Mouse (Mus musculus) myocyte (in vitro differentiated cells): ENCODE measurements around the gene Slc28a3. TPM values are rescaled to one million over a fixed set of nuclear protein-coding genes. Genes with fewer than 3 reads are reported as not detected.

Source experiments
- H3K27me3 ChIP-seq: one replicate; pipeline ENCODE4 v1.6.1; 2011; ENCODE audit not compliant: control insufficient read depth, insufficient read depth, insufficient read length
- H3K36me3 ChIP-seq: one replicate; pipeline ENCODE4 v1.6.1; 2011; ENCODE audit not compliant: control insufficient read depth, insufficient read depth
- H3K4me2 ChIP-seq: one replicate; pipeline ENCODE4 v1.6.1; 2011; ENCODE audit warnings: low read depth, control low read depth
- H3K4me3 ChIP-seq: one replicate; pipeline ENCODE4 v1.5.1; 2011; ENCODE audit warnings: mild to moderate bottlenecking, control low read depth, moderate library complexity
- H3K79me2 ChIP-seq: one replicate; pipeline ENCODE4 v1.6.1; 2011; ENCODE audit not compliant: control insufficient read depth, insufficient read depth
- H3ac ChIP-seq: one replicate; pipeline ENCODE4 v1.6.1; 2011; ENCODE audit not compliant: control insufficient read depth, insufficient read length
- CEBPB ChIP-seq: IDR thresholded peaks from 2 replicates; pipeline ENCODE4 v1.6.1; 2011; ENCODE audit warnings: mild to moderate bottlenecking, moderate library complexity; ENCODE audit not compliant: poor library complexity, insufficient read depth, severe bottlenecking
- E2F4 ChIP-seq: IDR thresholded peaks from one replicate; pipeline ENCODE4 v1.6.1; 2011; ENCODE audit warnings: mild to moderate bottlenecking, control low read depth, moderate library complexity; ENCODE audit not compliant: insufficient read depth
- MAX ChIP-seq: IDR thresholded peaks from one replicate; pipeline ENCODE4 v1.6.1; 2011; ENCODE audit warnings: low read depth, mild to moderate bottlenecking, control low read depth
- MYOD1 ChIP-seq, 3 experiments: IDR thresholded peaks; one replicate each; pipeline ENCODE4 v1.6.1; 2011; ENCODE audit warnings: control low read depth in 2 of 3, low read depth in 2 of 3, mild to moderate bottlenecking in 2 of 3, moderate library complexity in 1 of 3; ENCODE audit not compliant: insufficient read length in 2 of 3, control insufficient read depth in 1 of 3
- MYOG ChIP-seq, 3 experiments: IDR thresholded peaks; one replicate each; pipeline ENCODE4 v1.6.1; 2011; ENCODE audit warnings: control low read depth in 2 of 3, low read depth in 2 of 3, mild to moderate bottlenecking in 2 of 3; ENCODE audit not compliant: insufficient read length in 2 of 3, control insufficient read depth in 1 of 3, insufficient read depth in 1 of 3
- POLR2A ChIP-seq: IDR thresholded peaks from one replicate; pipeline ENCODE4 v1.6.1; 2011; ENCODE audit warnings: low read depth, mild to moderate bottlenecking, control low read depth, moderate library complexity; ENCODE audit not compliant: insufficient read length
- POLR2AphosphoS2 ChIP-seq: IDR thresholded peaks from one replicate; pipeline ENCODE4 v1.6.1; 2011; ENCODE audit warnings: low read depth, control low read depth; ENCODE audit not compliant: insufficient read length
- REST ChIP-seq: IDR thresholded peaks from one replicate; pipeline ENCODE4 v1.6.1; 2011; ENCODE audit warnings: mild to moderate bottlenecking, control low read depth, moderate library complexity; ENCODE audit not compliant: insufficient read depth, insufficient read length
- SRF ChIP-seq: IDR thresholded peaks from one replicate; pipeline ENCODE4 v1.6.1; 2011; ENCODE audit warnings: low read depth; ENCODE audit not compliant: control insufficient read depth, insufficient read length
- TCF12 ChIP-seq: IDR thresholded peaks from one replicate; pipeline ENCODE4 v1.6.1; 2011; ENCODE audit warnings: mild to moderate bottlenecking, control low read depth; ENCODE audit not compliant: poor library complexity, insufficient read depth, severe bottlenecking
- TCF3 ChIP-seq: IDR thresholded peaks from one replicate; pipeline ENCODE4 v1.6.1; 2011; ENCODE audit warnings: low read depth, control low read depth; ENCODE audit not compliant: insufficient read length
- USF1 ChIP-seq: IDR thresholded peaks from one replicate; pipeline ENCODE4 v1.6.1; 2011; ENCODE audit warnings: low read depth, mild to moderate bottlenecking, control low read depth, moderate library complexity
- polyA plus RNA-seq: library from polyadenylated mRNA; unstranded; fragments of >200 nt; fragmentation: generic; extraction: Trizol; gene quantifications from one replicate; pipeline ENCODE4 v1.2.1, GENCODE M21; 2012; ENCODE audit warnings: missing spikeins

The Slc28a3 gene
- polyA plus RNA-seq, 1 experiment = not detected

DNA sequence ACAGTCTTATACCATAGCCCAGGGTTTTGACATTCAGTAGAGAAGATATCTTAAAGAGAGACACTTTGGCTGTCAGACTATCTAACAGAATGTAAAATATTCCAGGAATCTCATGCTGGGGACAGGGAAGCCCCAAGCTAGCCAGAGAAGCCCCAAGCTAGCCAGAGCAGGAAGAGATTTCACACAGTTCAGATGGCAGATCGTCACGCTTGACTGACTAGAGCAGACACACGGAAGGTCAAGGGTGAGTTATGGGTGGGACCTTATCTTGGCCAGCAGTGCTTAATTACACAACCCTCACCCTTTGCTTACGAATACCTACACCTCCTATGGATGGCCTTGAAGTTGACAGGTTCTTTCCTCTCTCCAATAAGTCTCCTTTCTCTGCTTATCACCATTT lies 12.1 kb downstream of the Slc28a3 start:
- no peak overlapping the region for H3ac ChIP-seq
- no peaks in the 10 kb centered on the region for H3K36me3 ChIP-seq
- H3K4me3 ChIP-seq = no peak overlapping the region
- no peaks in the 10 kb centered on the region for H3K79me2 ChIP-seq
- H3K27me3 ChIP-seq = peaks cover 23% of the 10 kb centered on the region
- H3K4me2 ChIP-seq = no peak overlapping the region
- no peak for TF ChIP-seq MAX
- TF ChIP-seq TCF12 = no peak
- no peak for TF ChIP-seq USF1
- TF ChIP-seq MYOD1 (IDR thresholded peaks at IDR 0.05; ENCODE audit: control insufficient read depth in 1 of 3, insufficient read length in 2 of 3, low read depth in 2 of 3) = no peak
- no peak for TF ChIP-seq TCF3
- TF ChIP-seq REST = no peak
- no peak for TF ChIP-seq MYOG (IDR thresholded peaks at IDR 0.05; ENCODE audit: control insufficient read depth in 1 of 3, insufficient read depth in 1 of 3, insufficient read length in 2 of 3, low read depth in 2 of 3)
- no peak for TF ChIP-seq SRF
- no peak for TF ChIP-seq POLR2A
- no peak for TF ChIP-seq E2F4
- no peak for TF ChIP-seq POLR2AphosphoS2
- no peak for TF ChIP-seq CEBPB

GRCm38 (mm10) chr13:58593129-58593528 lies 17.5 kb downstream of the Slc28a3 start:
- no peaks in the 10 kb centered on the region for H3K79me2 ChIP-seq
- no peak overlapping the region for H3K4me3 ChIP-seq
- no peaks in the 10 kb centered on the region for H3K36me3 ChIP-seq
- no peak overlapping the region for H3ac ChIP-seq
- no peak overlapping the region for H3K4me2 ChIP-seq
- no peak for TF ChIP-seq MYOG (IDR thresholded peaks at IDR 0.05; ENCODE audit: control insufficient read depth in 1 of 3, insufficient read depth in 1 of 3, insufficient read length in 2 of 3, low read depth in 2 of 3)
- TF ChIP-seq TCF3 = no peak
- no peak for TF ChIP-seq SRF
- no peak for TF ChIP-seq MAX
- TF ChIP-seq E2F4 = no peak
- no peak for TF ChIP-seq USF1
- no peak for TF ChIP-seq POLR2A
- TF ChIP-seq CEBPB = no peak
- no peak for TF ChIP-seq POLR2AphosphoS2
- TF ChIP-seq REST = no peak
- no peak for TF ChIP-seq MYOD1 (IDR thresholded peaks at IDR 0.05; ENCODE audit: control insufficient read depth in 1 of 3, insufficient read length in 2 of 3, low read depth in 2 of 3)
- TF ChIP-seq TCF12 = no peak
- peaks cover 29% of the 10 kb centered on the region for H3K27me3 ChIP-seq

- peaks cover 30% of the 10 kb centered on the region for H3K27me3 ChIP-seq
- TF ChIP-seq USF1 (peak; percentile 20), REST (no peak)
- H3ac ChIP-seq = no peak overlapping the region
- H3K79me2 ChIP-seq = no peaks in the 10 kb centered on the region
- no peak overlapping the region for H3K4me2 ChIP-seq
- no peak overlapping the region for H3K4me3 ChIP-seq
- no peaks in the 10 kb centered on the region for H3K36me3 ChIP-seq
Measured at GRCm38 (mm10) chr13:58591912-58592311, 18.8 kb downstream of the Slc28a3 start.

DNA sequence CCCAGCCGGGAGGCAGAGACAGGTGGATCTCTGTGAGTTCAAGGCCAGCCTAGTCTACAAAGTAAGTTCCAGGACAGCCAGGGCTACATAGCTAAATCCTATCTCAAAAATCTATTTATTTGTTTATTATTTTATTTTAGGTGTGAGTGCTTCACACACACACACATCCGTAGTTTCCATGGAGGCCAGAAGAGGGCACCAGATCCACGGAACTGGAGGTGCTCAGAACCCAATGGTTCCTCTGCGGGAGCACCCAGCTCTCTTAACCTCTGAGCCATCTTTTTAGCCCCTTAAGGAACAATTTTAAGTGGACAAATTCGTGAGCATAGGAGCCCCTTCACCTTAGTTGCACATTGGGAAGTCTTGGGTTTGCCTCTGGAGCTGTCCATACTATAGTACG lies 20.0 kb downstream of the Slc28a3 start:
- H3K4me2 ChIP-seq = no peak overlapping the region
- no peak for TF ChIP-seq CEBPB

DNA sequence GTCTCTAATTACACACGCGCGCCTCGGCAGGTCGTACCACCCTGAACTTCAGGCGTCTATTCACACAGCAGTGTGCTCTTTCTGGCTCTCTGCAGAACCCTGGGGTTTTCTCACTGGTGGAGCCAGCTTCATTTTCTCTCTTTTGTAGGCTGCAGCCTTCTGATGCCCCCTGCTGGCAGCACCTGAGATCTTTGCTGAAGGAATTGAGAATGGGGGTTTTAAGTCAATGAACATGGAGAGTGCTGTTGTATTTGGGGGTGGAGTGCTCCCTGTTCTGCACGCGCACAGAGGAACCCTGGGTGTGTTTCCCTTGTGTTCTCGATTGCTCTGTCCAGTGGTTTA lies 21.2 kb downstream of the Slc28a3 start:
- Histone ChIP-seq H3K79me2 (no peaks in the 10 kb centered on the region), H3ac (no peak overlapping the region), H3K27me3 (peaks cover 18% of the 10 kb centered on the region), H3K36me3 (no peaks in the 10 kb centered on the region), H3K4me2 (peak overlapping the region; percentile 27), H3K4me3 (no peak overlapping the region)
- no peak for TF ChIP-seq USF1
- TF ChIP-seq REST = no peak

More for the DNA sequence above, 20.0 kb downstream of the Slc28a3 start:
- H3K27me3 ChIP-seq = peaks cover 18% of the 10 kb centered on the region
- H3K79me2 ChIP-seq = no peaks in the 10 kb centered on the region
- no peak overlapping the region for H3ac ChIP-seq
- H3K36me3 ChIP-seq = no peaks in the 10 kb centered on the region
- no peak overlapping the region for H3K4me3 ChIP-seq

DNA sequence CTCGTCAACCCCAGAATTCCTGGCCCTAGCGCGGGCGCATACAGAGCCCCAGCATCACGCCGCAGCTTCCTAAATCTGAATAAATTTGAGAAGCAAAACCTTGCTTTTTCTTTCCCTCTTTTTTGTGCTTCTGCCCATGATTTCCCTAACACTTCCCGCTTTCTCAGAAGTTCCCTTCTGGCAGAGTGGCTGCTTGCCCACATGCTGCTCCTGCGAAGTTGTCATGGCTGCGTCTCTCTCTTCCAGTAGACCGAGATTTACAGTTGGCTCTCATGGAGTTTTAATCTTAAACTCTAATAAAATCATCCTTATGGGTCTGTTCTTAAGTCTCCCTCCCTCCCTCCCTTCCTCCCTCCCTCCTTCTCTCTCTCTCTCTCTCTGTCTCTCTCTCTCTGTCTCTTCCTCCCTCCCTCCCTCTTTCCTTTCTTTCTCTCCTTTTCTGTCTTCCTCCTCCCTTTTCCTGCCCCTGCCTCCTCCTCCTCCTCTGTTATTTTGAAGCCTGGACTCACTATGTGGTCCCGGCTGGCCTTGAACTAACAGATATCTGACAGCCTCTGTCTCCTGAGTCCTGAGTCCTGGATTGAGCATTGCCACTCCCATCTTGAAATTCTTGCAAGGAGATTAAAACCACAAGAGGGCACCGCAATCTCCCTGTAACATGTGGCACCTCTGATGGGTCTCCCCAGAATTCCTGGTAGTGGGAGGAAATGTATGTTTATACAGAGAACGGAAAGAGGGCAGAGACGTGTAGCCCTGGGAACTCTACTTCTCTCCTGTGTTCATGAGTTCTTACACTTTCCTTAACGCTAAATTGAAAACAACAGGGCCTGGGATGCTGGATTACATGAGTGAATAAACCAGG lies 21.8 kb downstream of the Slc28a3 start:
- peaks cover 18% of the 10 kb centered on the region for H3K27me3 ChIP-seq
- H3K79me2 ChIP-seq = no peaks in the 10 kb centered on the region
- no peak overlapping the region for H3K4me3 ChIP-seq
- no peak for TF ChIP-seq MYOD1 (IDR thresholded peaks at IDR 0.05; ENCODE audit: control insufficient read depth in 1 of 3, insufficient read length in 2 of 3, low read depth in 2 of 3)
- TF ChIP-seq MAX = no peak
- TF ChIP-seq TCF3 = no peak
- TF ChIP-seq POLR2A = no peak
- no peak for TF ChIP-seq POLR2AphosphoS2
- no peak for TF ChIP-seq TCF12
- TF ChIP-seq REST = no peak
- TF ChIP-seq SRF = no peak
- no peak for TF ChIP-seq MYOG (IDR thresholded peaks at IDR 0.05; ENCODE audit: control insufficient read depth in 1 of 3, insufficient read depth in 1 of 3, insufficient read length in 2 of 3, low read depth in 2 of 3)
- no peak overlapping the region for H3ac ChIP-seq
- H3K4me2 ChIP-seq = peak overlapping the region; percentile 27
- no peaks in the 10 kb centered on the region for H3K36me3 ChIP-seq
